Mouse (Mus musculus): Measurements from ENCODE around the gene Fbf1.

GRCm38 (mm10) chr11:116194619-116195018 is 26.7 kb upstream of the Fbf1 start:
- TF ChIP-seq CTCF (conservative IDR thresholded peaks at IDR 0.05; ENCODE audit: insufficient read depth, insufficient read length, low read depth, low read length) (no peak), POLR2A (IDR thresholded peaks at IDR 0.05; ENCODE audit: low read depth, low read length) (no peak)

All from kidney, adult 2 months (tissue).